Mouse (Mus musculus) layer of hippocampus, adult 9-10 months (tissue): ENCODE measurements at regions not wholly inside any gene's neighbourhood (a gene's known extent, or its start where the extent isn't known, plus 50 kb on each side); places are given as distances from the start of the nearest gene placed in this dataset.

Source experiments
- DNase-seq: peaks from one replicate; pipeline ENCODE4 v3.0.0; 2022; ENCODE audit warnings: low spot score

DNA sequence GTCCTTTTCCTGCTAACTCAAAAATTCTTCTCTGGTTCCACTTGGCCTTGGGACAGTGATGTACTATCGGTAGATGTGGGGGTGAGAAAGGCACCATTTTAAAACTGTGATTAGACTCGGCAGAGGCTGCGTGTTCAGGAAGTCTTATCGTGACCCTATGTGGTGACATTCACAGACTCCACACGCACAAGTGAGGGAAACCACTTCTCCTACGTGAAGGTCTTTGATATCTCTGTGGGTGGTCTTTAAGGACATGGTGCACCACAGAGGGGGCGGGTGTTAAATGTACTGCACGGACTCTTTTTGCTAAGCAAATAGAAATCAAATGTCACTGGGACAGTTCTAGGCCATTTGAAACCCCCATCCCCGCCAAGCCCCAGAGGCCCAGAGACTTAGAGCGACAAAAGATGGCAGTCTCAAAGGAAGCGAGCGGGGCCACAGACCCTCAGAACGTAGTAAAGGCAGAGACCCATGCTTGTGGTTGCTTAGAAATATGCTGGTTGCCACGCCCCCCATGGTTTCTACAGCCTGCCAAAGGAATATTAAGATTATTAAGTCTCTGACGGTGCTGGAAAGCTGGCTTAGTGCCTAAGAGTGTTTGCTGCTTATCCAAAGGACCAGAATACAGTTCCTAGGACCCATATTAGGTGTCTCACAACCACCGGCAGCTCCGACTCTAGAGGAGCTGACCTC, 73.6 kb upstream of the Slc45a1 start:
- DNase-seq = no peak

DNA sequence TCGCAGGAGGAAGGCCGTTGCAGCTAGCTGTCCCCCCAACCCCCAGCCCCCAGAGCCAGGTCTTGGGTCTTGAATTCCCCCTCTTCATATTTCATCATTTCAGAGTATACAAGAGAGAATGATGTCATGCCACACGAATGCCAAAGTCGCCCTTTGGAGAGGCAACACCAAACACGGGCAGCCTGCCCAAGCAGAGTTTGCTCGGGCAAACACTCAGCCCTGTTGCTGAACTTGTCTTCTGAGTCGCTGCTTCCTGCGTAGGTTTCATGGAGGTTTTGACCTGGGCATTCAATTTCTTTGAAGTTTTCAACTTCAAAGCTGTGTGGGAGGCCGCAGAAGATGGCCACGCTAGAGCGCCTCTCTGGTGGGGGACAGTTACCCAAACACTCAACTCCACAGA, 72.8 kb upstream of the Slc45a1 start:
- DNase-seq = no peak

DNA sequence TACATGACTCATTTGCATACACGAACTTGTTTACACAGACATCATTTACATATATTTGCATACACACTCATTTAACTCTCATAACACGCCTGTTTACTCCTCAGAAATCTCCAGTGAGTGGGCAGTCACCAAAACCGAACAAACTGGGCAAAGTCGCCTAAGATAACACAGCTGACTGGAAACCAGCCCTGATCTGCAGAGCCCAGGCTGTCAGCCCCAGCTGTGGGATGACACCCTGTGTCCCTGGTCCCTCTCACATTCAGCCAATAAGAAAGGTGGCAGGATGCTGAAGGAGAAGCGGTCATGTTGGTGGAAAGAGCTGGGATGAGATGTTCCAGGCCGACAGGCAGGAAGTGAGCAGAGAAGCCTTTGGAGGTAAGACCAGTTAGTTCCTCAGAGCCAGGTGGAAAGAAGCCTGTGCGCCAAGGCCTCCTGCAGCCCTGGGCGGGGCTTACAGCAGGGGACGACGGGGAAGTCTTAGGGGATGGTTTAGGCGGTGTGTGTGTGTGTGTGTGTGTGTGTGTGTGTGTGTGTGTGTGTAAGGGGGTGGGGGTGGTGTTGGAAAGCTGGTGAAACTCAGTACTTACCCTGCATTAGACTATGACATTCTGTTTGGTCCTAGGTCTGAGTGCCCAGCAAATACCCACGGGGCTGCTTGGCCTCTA, 69.8 kb upstream of the Slc45a1 start:
- no peak for DNase-seq

DNA sequence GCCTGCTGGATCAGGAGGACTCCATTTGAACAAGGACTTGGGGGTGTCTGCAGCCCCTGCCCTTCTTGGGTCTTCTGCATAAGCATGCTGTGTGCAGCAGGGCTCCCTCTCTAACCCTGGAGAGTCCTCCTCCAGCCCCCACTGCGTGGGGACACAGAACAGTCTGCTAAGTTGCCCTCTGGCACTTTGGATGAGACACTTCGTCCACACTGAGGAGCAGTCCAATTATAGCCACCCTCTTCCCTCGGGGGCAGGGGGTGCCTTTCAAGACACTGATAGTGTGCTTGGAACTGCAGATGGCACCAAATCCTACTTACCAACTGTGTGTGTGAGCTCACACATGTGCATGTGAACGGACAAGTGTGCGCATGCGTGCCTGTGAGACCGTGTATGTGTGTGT, 65.9 kb upstream of the Slc45a1 start:
- no peak for DNase-seq

DNA sequence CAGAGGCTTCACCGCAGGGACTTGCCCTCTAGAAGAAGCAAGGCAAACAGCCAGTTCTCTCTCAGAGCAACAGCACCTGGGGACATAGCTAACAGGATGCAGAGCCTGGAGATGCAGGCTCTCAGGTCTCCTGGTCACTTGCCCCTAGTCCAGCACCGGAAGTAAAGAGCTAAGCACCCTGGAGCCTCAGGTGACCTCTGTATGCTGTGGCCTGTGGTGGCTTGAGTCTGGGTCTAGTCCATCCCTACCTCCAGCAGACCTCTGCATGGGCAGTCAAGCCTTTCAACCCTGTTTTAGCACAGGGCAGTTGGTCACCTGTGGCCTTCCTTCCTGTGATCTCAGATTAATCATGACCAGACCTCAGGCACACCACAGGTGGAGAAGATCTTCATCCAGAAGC, 63.1 kb upstream of the Slc45a1 start:
- DNase-seq = no peak

DNA sequence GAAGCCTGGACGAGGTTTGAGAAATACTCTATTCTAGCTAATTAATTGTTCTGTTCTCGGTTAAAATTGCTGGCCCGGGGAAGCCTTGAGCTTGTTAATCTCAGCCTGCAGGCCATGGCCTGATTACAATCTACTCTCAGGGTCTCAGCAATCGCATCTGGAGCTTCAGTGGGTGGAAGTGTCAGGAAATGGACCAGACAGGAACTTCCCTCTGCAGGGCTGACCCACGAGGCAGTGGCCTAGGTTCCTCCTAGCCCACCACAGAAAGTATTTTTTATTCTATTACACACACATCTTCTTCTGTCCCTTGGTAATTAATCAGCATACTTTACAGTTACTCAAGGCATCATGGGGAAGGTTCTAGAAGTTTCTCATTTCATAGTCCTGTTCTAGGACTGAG, 61.3 kb upstream of the Slc45a1 start:
- DNase-seq = no peak

DNA sequence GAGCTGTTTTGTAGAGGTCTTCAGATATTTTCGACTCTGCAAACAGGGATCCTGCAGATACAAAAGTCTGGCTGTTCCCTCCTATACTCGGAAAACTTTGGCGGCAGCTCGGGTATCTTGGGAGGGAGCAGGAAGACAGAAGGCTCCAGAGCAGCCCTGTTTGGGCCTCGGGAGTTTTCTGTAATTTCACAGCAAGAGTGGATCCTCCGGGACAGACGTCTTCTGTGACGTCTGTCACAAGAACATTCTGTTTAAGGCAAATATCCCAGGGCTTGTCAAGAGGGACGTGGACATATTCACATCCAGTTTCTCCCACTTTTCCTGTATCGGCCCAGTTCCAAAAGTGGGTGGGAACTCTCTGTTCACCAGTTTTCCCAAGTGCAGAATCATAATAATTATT, 60.9 kb upstream of the Slc45a1 start:
- no peak for DNase-seq

DNA sequence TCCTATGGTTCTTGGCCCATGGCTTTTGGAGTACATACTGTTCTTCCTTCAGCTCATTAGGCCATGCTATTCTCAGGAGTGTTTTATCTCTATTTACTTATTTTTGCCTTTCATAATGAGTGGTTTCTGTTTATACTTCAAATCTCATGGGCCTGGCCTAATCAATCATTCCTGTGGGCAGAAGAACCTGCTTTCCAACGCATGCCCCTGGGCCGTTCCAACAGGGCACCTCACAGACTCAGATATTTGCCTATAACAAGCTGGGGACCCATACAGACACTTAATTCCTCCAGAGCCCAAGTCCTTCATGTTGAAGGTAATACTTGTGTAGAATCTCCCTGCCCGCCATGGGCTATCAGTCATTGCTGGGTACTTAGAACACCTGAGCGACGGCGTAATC, 59.7 kb upstream of the Slc45a1 start:
- no peak for DNase-seq

DNA sequence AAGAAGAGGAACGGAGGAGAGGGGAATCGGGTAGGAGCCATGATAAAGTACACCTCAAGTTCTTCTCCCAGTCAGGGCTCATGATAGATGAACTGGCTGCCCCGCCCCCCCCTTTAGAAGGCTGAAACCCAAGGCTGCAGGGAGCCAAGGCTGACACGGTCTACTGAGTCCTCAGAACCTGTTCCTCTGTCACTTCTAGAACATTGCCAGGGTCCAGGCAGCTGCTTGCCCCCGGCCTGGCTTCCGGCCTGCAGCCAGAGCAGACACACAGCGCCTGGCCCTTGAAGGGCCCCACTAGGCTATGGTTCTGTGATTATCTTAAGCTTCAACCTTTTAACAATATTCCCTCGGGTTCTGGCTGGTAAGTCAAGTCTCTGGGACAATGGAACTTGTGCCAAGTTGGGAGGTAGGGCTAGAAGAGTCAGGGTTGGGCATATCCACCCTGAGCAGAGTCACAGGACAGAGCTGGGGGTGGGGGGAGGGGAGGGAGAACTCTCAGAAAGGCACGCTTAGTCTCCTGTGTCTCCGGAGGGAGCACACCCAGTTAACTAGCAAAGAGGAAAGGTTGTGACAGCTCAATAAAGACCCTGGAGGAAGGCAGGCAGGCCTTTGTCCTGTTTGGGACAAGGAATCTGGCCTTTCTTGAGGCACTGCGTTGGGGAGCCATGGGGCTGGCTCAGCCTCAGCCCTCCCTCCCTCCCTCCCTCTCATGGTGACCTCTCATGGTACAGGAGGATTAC, 57.6 kb upstream of the Slc45a1 start:
- DNase-seq = no peak

DNA sequence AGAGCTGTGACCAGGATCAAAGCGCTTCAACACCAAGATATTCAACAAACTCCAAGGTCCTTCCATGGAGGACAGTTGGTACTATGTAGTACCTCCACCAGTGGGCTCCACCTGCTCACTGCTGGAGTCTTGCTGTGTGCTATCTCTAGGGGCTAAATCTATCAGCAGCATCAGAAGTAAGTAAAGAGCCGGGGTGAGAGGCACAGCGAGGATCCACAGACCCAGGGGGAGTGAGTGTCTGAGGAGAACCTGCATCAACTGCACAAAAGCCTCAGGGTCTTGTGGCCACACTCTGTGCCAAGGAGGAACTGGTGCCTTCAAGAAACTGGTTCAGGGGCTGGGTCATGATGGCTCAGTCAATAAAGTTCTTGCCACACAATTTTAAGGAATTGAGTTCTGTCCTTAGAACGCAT, 56.6 kb upstream of the Slc45a1 start:
- no peak for DNase-seq

DNA sequence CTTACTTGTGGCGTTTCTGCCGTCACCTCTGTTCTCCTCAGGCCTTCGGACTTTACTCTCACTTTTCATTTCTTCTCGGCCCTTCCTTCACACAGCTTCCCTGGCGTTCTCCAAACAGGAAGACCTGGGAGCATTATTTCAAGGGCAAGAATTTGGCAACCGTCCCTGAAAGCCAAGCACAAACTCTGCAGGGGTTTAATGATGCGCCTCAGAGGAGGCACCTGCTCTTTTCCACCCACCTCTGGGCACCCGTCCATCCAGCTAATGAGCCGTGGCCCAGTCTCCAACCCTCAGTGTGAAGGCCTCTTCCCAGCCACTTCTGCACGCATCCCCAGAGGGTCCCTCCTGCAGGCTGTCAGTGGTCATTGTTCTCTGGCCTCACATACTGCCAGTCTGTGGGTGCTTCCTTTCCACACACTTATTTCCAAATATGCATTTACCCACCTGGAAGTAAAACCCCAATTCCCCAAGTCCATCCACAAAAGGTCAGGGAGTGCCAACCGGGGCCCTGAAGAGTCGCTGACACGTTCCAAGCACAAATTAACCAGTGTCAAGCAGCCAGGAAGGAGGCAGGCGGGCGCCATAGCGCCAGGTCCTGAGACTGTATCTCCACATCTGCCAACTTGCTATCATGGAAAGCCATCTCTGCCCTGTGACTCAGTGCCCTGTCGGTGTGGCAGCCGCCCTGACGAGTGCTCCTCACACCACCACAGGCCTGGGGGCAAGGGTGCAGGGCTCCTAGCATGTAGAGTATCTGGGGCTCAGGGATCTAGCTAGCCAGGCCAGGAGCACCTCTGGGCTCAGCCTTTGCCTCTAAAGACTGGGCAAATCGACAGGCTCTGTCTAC, 56.0 kb upstream of the Slc45a1 start:
- no peak for DNase-seq

DNA sequence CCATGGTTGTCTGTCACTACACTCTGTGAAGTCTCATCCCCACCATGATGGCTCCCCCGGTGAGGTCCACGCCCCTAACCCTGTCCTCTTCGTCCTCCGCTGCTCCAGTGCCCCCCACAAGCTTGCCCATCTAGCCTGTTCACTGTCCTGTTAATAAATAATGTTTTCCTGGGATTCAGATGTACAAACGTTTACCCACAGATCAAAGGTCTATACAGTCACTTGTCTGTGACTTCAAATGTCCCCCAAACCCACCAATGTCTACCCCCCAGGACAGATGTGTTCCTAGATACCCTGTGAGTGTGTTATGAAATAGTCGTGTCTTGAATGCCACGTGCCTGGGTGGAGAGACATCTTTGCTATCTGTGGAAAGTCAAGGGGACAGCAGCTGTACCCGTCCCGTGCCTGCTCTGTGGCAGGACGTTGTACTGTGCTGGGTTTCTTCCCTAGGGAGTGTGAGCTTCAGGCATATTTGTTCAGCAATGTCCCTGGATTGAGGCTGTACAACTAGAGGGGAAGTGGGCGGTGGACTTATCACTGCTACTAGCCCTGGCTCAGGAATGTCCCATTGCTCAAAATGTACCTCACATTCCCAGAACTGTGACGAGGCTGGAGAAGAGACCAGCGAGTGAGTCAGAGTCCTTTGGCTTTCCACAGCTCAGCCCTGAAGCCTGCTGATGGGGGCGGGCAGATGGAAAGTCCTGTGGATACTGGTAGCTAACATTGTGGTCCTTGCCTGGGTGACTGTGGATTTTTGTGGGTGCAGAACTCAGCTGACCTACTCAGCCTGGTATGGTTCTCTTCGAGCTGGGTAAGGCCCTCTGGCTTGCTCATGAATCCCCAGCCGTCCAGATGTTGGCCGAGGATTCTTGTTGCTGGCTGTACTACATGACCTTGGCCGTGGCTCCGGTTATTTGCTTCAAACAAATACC, 55.1 kb upstream of the Slc45a1 start:
- no peak for DNase-seq

DNA sequence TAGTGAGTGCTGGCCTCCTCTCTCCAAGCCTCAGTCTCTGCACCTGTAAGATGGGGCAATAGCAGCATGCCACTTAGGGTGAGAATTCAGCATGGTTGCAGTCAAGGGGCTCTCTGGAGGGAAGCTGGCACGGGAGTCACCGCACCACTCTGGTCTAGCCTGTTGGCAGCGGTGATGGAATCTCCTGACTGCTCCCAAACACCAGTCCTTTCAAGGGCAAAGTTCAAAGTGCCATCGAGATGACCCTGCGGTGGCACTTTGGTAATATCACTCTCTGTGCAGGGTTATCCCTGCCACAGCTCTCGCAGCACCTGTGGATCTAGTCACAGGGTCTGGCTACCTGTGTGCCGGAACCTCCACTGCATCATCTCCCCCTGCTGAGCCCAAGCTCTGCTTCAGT, 54.3 kb upstream of the Slc45a1 start:
- DNase-seq = no peak

DNA sequence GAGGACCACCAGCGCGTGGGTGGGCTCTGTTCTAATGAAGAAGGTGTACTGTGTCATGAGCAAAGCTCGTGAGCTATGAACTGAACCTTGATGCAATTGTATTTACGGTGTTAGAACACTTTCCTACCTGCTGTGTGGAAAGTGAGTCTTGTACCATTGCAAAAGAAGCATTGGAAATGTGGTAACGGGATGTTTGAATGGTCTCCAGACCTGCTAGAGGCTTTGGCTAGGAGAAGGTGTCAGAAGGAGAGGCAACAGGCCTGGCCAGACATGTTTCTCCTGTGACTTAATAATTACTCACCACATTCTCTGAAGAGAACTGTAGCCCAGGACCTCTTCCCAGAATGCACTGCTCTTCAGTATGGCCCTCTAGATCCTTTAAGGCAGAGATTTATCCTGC, 51.3 kb upstream of the Slc45a1 start:
- DNase-seq = no peak
